Mouse (Mus musculus): ENCODE measurements around the gene Ces1f. TPM values are rescaled to one million over a fixed set of nuclear protein-coding genes. Genes with fewer than 3 reads are reported as not detected.

Gene Ces1f
- total RNA-seq, 2 experiments from 2014 or later: not detected

DNA sequence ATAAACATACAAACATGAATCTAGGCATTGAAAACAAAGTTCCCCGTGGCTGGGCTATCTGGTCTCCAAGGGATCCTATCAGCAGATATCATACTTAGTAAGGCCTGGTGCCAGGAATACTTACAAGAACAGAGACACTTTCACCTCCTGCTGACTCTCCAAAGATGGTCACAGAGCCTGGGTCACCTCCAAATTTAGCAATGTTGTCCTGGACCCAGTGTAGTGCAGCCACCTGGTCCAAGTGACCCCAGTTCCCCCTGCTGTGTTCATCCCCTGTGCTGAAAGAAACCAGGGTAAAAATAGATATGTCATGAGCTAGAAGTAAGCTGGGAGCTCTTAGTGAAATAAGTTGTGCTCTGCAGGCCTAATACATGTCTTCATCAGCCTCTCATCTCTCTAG is 62.2 kb downstream of the Ces1f start:
- no peak for ATAC-seq (replicated peaks; ENCODE audit: poor library complexity)

- no peak for ATAC-seq (replicated peaks; ENCODE audit: poor library complexity)
Measured at GRCm38 (mm10) chr8:93211091-93211490, 68.5 kb downstream of the Ces1f start.

Other genes starting within 250 kb of the Ces1f start
- gene Ces1a, start 231.6 kb downstream of the Ces1f start, total RNA-seq (2015): not detected in 2 replicates
- gene Ces1a, start 231.6 kb downstream of the Ces1f start, total RNA-seq (2017): not detected in 2 replicates
- gene Ces1b, start 199.7 kb downstream of the Ces1f start, total RNA-seq (2015): not detected in 2 replicates
- not detected in 2 replicates for gene Ces1b, start 199.7 kb downstream of the Ces1f start, total RNA-seq (2017)
- gene Ces1c, start 148.5 kb downstream of the Ces1f start, total RNA-seq (2015): not detected in 2 replicates
- gene Ces1c, start 148.5 kb downstream of the Ces1f start, total RNA-seq (2017): not detected in 2 replicates
- 0.39 and 0.54 TPM in 2 replicates for gene Ces1d, start 81.9 kb downstream of the Ces1f start, total RNA-seq (2015)
- gene Ces1d, start 81.9 kb downstream of the Ces1f start, total RNA-seq (2017): 1.7 and 1.9 TPM in 2 replicates
- not detected in 2 replicates for gene Ces1e, start 50.1 kb downstream of the Ces1f start, total RNA-seq (2015)
- gene Ces1e, start 50.1 kb downstream of the Ces1f start, total RNA-seq (2017): not detected in 2 replicates
- not detected in 2 replicates for gene Ces1g, start 57.6 kb upstream of the Ces1f start, total RNA-seq (2015)
- gene Ces1g, start 57.6 kb upstream of the Ces1f start, total RNA-seq (2017): not detected in 2 replicates
- gene Ces1h, start 100.0 kb upstream of the Ces1f start, total RNA-seq (2015): not detected in 2 replicates
- not detected in 2 replicates for gene Ces1h, start 100.0 kb upstream of the Ces1f start, total RNA-seq (2017)

Measured in megakaryocyte progenitor cell, adult 5-6 weeks (primary cell).